Mouse (Mus musculus) megakaryocyte, embryonic 14.5 days (primary cell): ENCODE data around the gene Txndc2.

Experiments used
- FLI1 ChIP-seq: IDR thresholded peaks from 2 replicates; pipeline ENCODE4 v1.6.1; 2012; ENCODE audit warnings: low read length, inconsistent platforms, mixed read lengths
- GATA1 ChIP-seq: IDR thresholded peaks from 3 replicates; pipeline ENCODE4 v1.6.1; 2012; ENCODE audit warnings: mixed read lengths, low read length, inconsistent platforms, borderline replicate concordance

GRCm38 (mm10) chr17:65608312-65608687 is 33.7 kb downstream of the Txndc2 start:
- TF ChIP-seq GATA1 (no peak), FLI1 (no peak)
